Mouse (Mus musculus): ENCODE data around the gene Foxd1.

DNA sequence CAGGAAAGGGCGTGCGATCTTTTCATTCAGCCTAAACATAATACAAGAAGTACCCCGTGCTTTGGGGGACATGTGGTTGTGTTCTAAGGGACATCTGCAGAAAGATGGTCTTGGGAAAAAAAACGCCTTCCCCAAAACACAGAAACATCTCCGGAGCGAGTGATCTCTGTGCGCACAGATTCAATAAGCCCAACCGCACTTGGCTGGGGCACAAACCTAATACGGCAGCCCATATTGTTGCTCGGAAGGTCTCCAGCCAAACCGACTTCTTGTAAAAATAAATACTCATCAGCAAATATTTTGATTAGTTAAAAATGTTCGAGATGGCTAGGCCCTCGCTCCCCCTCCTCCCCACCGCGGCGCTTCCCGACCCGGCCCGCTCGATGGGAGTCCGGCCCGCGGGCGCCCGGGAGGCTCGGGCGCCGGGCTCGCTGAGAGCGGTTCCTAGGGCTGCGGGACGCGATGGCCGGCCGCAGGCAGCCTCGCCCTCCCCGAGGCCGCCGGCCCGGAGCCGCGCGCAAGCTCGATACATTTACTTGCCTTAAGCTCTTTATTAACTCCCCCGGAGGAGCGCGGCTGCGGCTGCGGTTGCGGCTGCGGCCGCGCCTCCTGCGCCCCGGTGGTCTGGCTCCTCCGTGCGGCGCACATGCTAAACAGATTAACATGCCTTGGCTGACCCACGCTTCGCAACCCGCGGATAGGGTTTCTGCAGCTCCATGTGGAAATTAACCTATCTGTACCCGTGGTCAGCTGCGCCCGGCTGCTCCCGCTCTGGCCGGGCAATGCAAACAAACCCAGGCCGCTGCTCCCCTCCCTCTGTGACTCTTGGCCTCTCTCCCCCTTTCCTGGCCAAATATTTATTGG, 37.0 kb downstream of the Foxd1 start:
- TF ChIP-seq CTCF (IDR thresholded peaks at IDR 0.05; ENCODE audit: extremely low read depth, insufficient read length, insufficient replicate concordance, low read depth, low read length) (no peak), POLR2A (IDR thresholded peaks at IDR 0.05; ENCODE audit: low read depth, low read length) (no peak)
